Mouse (Mus musculus) heart, adult 2 months (tissue): ENCODE measurements at regions not wholly inside any gene's neighbourhood (a gene's known extent, or its start where the extent isn't known, plus 50 kb on each side); places are given as distances from the start of the nearest gene placed in this dataset.

Experiments
- CTCF ChIP-seq: fragments of 200-600 bp; IDR thresholded peaks from 2 replicates; pipeline ENCODE4 v1.8.1; 2022; ENCODE audit warnings: antibody characterized with exemption, mild to moderate bottlenecking, moderate library complexity
- POLR2A ChIP-seq: fragments of 200-500 bp; IDR thresholded peaks from 2 replicates; pipeline ENCODE4 v1.6.1; 2011; ENCODE audit warnings: mild to moderate bottlenecking, low read depth, low read length, control low read depth; ENCODE audit not compliant: insufficient read depth

DNA sequence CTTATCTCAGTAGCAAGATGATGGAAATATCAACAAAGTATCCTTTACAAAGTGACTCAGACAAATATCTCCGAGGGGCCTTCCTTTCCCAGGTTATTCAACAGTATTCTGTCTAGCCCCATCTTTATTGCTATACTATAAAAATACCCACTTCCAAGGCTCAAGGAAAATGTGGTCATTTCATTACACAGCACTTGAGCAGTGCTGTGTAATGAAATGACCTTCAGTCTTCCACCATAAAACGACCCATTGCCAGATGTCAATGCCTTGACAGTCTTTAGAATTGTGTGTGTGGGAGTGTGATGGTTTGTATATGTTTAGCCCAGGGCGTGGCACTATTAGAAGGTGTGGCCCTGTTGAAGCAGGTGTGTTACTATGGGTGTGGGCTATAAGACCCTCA is 124.3 kb upstream of the Teddm2 start:
- TF ChIP-seq POLR2A (no peak), CTCF (no peak)
